Mouse (Mus musculus) limb, embryonic 13.5 days (tissue): ENCODE results near the gene Arl1. TPM values are rescaled to one million over a fixed set of nuclear protein-coding genes. Genes with fewer than 3 reads are reported as not detected.
"Not testable (repeated sequence)": the region's sequence is repeated elsewhere in the genome, so short reads cannot be mapped to it uniquely, and the experiment has no call there.

ENCODE experiments used
- ATAC-seq: fragments of 200-750 bp; cut with Nextera tagmentation; 2 replicates; pipeline ENCODE4 v1.8.0; 2017; ENCODE audit warnings: low read depth, moderate number of reproducible peaks, moderate TSS enrichment; ENCODE audit not compliant: low FRiP score
- H3K27ac ChIP-seq: fragments of 300-500 bp; sonication (generic); 2 replicates; pipeline ENCODE4 v1.5.1; 2015; ENCODE audit warnings: inconsistent platforms, mild to moderate bottlenecking, moderate library complexity
- H3K27me3 ChIP-seq: fragments of 300-500 bp; sonication (generic); 2 replicates; pipeline ENCODE4 v1.6.1; 2015; ENCODE audit warnings: mild to moderate bottlenecking, inconsistent platforms
- H3K36me3 ChIP-seq: fragments of 300-500 bp; sonication (generic); 2 replicates; pipeline ENCODE4 v1.6.1; 2015; ENCODE audit warnings: inconsistent platforms, mild to moderate bottlenecking, moderate library complexity
- H3K4me1 ChIP-seq: fragments of 300-500 bp; sonication (generic); 2 replicates; pipeline ENCODE4 v1.6.1; 2015; ENCODE audit warnings: inconsistent platforms
- H3K4me2 ChIP-seq: fragments of 300-500 bp; sonication (generic); replicated peaks from 2 replicates; pipeline ENCODE4 v1.6.1; 2015; ENCODE audit warnings: inconsistent platforms, mild to moderate bottlenecking, moderate library complexity
- H3K4me3 ChIP-seq: fragments of 300-500 bp; sonication (generic); 2 replicates; pipeline ENCODE4 v1.5.1; 2015; ENCODE audit warnings: moderate library complexity, mild to moderate bottlenecking, inconsistent platforms
- H3K9ac ChIP-seq: fragments of 300-500 bp; sonication (generic); 2 replicates; pipeline ENCODE4 v1.6.1; 2015; ENCODE audit warnings: mild to moderate bottlenecking, inconsistent platforms
- H3K9me3 ChIP-seq: fragments of 300-500 bp; sonication (generic); 2 replicates; pipeline ENCODE4 v1.6.1; 2016; ENCODE audit warnings: inconsistent platforms
- WGBS: fragments of 180-500 bp; shearing (Covaris S2); methylation state at CpG from one replicate; pipeline ENCODE4 v1.1.7; 2015; 5-methylcytosine and 5-hydroxymethylcytosine counted together
- polyA plus RNA-seq: library from polyadenylated mRNA; unstranded; fragments of >200 nt; fragmentation: Nextera tagmentation; extraction: Ambion mirVana; gene quantifications from 2 replicates; pipeline ENCODE4 v1.2.1, GENCODE M21; 2015

Gene Arl1
- polyA plus RNA-seq, 1 experiment from 2014 or later: 227 TPM

DNA sequence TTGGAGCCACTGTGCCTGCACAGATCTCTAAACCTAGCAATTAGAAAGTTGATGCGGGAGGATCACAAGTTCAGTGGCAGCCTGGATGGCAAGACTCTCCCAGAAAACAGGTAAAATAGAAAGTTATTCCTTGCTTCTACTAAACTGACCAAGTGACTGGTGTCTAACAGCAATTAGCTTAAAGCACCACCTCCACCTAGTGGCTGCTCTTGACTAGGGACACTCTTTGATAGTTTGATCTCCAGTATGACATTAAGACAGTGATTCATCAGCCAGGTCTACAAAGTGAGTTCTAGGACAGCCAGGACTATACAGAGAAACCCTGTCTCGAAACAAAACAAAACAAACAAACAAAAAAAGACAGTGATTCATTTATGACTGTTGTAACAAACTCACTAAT, 5.3 kb upstream of the Arl1 start:
- Histone ChIP-seq H3K9ac (no peak overlapping the region), H3K36me3 (no peaks in the 10 kb centered on the region), H3K4me3 (no peak overlapping the region), H3K27ac (no peak overlapping the region), H3K9me3 (no peaks in the 10 kb centered on the region), H3K4me2 (no peak overlapping the region), H3K27me3 (no peaks in the 10 kb centered on the region), H3K4me1 (0 out of 2 replicates have a peak, but pooled peaks cover 2% of the 10 kb centered on the region)
- 49% methylated on average over 2 of the region's 2 CpGs for WGBS
- ATAC-seq: no peak

DNA sequence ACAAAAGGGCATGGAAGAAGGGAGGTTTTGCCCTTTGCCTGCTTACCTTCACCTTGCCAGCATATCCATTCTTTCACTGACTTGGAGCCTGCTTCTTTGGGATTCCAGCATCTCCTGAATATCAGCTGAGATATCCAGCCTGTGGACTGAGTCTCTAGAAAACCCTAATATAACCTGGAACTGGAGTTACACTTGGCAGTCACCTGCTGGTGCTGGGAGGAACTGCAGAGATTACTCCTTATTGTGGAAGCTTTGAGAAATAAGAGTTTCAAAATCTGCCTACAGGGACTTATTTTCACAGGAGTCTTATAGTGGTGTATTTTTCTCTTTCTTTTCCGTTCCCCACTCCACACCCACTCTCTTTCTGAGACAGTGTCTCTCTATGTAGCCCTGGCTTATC, 3.5 kb upstream of the Arl1 start:
- Histone ChIP-seq H3K27ac (no peak overlapping the region), H3K4me1 (peaks cover 4% of the 10 kb centered on the region), H3K36me3 (no peaks in the 10 kb centered on the region), H3K4me3 (no peak overlapping the region), H3K9me3 (no peaks in the 10 kb centered on the region), H3K27me3 (no peaks in the 10 kb centered on the region), H3K4me2 (no peak overlapping the region), H3K9ac (no peak overlapping the region)
- WGBS: 39% methylated on average over 1 of the region's 1 CpGs
- no peak for ATAC-seq

DNA sequence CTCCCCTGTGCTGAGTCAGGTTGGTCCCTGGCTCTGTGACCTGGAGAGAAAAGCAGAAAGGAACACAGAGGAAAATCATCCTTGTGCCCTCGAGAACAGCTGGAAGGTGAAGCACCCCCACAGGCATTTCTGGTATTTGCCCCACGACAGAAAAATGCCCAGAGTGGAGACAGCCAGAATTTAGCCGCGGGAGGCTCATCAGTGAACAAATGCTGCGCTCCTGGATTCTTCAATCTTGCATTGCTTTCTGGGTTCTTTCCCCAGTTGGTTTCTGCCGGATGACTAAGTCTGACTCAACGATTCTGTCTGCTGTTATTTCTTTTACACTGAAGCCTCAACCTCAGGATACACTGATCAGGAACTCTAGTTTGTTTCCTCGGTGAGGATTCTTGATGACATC, 2.5 kb upstream of the Arl1 start:
- Histone ChIP-seq H3K9me3 (no peaks in the 10 kb centered on the region), H3K36me3 (no peaks in the 10 kb centered on the region), H3K9ac (no peak overlapping the region), H3K4me1 (peaks cover 12% of the 10 kb centered on the region), H3K4me2 (no peak overlapping the region), H3K27me3 (no peaks in the 10 kb centered on the region), H3K27ac (no peak overlapping the region), H3K4me3 (no peak overlapping the region)
- 67% methylated on average over 8 of the region's 8 CpGs for WGBS
- no peak for ATAC-seq

DNA sequence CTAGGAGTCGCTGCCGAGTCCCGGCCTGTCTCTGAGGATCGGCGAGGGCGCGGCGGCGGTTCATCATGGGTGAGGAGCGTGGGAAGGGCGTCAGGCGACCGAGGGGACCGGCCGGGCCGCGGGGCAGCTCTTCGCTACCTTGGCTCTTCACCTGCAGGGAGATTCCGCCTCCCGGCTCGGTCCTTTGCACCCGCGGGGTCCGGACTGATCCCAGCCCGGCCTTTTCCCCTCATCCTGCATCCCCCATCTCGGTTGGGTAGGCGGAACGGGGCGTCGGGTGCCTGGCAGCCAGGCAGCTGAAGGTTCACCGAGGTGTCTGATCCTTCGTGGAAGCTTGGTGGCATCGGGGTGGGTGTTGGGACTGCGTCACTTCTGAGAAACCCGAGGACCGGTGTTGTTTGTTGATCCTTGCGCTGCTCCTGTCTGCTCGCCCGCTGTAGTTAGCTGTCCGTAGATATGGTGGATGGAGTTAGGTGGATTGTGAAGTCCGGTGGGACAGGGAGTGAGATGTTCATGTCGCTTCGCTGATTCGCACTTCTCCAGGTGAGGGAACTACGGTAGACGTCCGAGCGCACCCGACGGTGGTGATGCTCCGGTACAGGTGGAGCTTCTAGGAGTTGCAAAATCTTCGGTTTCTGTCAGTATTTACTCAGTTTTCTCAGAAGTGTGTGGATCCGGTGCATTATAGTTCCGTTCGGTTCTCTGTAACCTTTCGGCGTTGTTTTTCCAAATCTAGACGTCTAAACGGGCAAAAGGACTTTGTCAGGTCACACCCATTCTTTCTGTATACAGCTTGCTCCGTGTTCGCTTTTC, 1.0 kb downstream of the Arl1 start:
- Histone ChIP-seq H3K4me3 (peak overlapping the region; percentile 99), H3K27me3 (no peaks in the 10 kb centered on the region), H3K4me1 (peaks cover 12% of the 10 kb centered on the region), H3K9me3 (no peaks in the 10 kb centered on the region), H3K36me3 (peaks cover 14% of the 10 kb centered on the region), H3K4me2 (peak overlapping the region; percentile 89), H3K9ac (peak overlapping the region; percentile 97), H3K27ac (peak overlapping the region; percentile 87)
- ATAC-seq: peak; percentile 42; the same call in 1 of the 2 replicates
- 2% methylated on average over 61 of the region's 61 CpGs for WGBS

DNA sequence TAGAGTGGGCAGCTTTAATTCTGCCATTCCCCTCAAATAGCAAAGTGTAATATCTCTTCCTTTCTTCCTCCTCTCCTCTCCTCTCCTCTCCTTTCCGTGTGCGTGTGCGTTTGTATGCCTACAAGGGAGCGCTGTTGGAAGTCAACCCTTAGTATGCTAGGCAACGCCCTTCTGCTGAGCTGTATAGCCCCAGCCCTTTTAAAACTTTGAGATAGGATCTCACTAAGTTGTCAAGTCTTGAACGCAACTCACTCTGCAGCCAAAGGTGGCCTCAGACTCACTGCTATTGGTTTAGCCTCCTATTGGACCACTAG, 1.6 kb downstream of the Arl1 start:
- H3K27ac ChIP-seq: no peak overlapping the region
- no peaks in the 10 kb centered on the region for H3K9me3 ChIP-seq
- peak overlapping the region; percentile 97 for H3K9ac ChIP-seq
- peaks cover 20% of the 10 kb centered on the region for H3K36me3 ChIP-seq
- no peak for ATAC-seq
- peaks cover 12% of the 10 kb centered on the region for H3K4me1 ChIP-seq
- peak overlapping the region; percentile 89 for H3K4me2 ChIP-seq
- peak overlapping the region; percentile 99 for H3K4me3 ChIP-seq
- no peaks in the 10 kb centered on the region for H3K27me3 ChIP-seq
- WGBS: 9% methylated on average over 6 of the region's 6 CpGs

DNA sequence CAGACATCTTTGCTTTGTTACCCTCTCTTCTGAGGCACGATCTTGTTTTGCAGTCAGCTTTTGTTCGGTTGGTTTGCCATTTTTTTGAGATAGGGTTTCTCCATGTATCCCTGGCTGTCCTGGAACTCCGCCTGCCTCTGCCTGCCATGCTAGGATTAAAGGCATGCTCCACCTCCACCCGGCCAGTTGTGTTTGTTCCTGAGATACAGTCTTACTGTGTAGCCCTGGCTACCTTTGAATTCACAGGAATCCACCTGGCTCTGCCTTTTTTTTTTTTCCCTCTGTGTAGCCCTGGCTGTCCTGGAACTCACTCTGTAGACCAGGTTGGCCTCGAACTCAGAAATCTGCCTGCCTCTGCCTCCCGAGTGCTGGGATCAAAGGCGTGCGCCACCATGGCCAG, 8.4 kb downstream of the Arl1 start:
- H3K36me3 ChIP-seq: peaks cover 69% of the 10 kb centered on the region
- WGBS: 94% methylated on average over 8 of the region's 8 CpGs
- not testable (repeated sequence) for H3K4me3 ChIP-seq, ATAC-seq, H3K4me2 ChIP-seq, H3K4me1 ChIP-seq, H3K27me3 ChIP-seq, H3K9me3 ChIP-seq, H3K9ac ChIP-seq, H3K27ac ChIP-seq

DNA sequence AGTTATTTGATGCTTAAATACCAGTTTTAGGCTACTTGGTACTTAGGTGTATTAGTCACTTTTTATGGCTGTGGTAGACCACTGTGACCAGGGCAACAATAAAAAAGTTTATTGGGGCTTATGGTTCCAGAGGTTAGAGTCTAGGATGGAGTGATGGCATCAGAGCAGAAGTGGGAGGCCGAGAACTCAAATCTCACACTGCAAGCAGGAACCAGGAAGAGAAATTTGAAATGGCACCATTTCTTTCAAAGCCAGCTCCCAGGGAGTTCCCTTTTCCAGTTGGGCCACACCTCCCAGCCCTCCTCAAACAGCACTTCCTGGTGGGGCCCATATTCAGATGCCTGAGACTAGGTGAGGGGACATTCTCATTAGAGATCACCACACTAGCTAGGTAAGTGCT, 9.2 kb downstream of the Arl1 start:
- no peak for ATAC-seq
- Histone ChIP-seq H3K9me3 (no peaks in the 10 kb centered on the region), H3K36me3 (peaks cover 76% of the 10 kb centered on the region), H3K27me3 (no peaks in the 10 kb centered on the region), H3K4me3 (no peak overlapping the region), H3K4me2 (no peak overlapping the region), H3K4me1 (no peaks in the 10 kb centered on the region), H3K27ac (no peak overlapping the region), H3K9ac (no peak overlapping the region)
- WGBS: 63% methylated on average over 1 of the region's 1 CpGs

DNA sequence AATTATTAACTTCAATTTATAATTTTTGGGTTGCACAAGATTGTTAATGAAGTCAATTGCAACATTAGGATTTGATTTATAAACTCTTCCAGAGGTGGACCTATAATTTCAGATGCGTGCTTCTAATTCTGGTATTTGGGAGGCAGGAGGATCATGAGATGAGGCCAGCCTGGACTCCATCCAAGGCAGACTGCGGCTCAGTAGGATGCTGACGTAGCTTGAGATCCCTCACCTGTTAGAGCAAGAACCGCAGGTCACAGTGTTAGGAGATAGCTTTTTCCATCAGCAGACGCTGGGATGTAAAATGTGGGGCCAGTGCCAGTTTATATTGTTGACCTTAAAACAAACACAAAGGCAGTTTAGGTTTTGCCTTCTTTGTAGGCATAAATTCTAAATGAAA, 10.1 kb downstream of the Arl1 start:
- H3K4me3 ChIP-seq: no peak overlapping the region
- H3K9ac ChIP-seq: no peak overlapping the region
- no peaks in the 10 kb centered on the region for H3K4me1 ChIP-seq
- WGBS: 94% methylated on average over 5 of the region's 5 CpGs
- H3K27ac ChIP-seq: no peak overlapping the region
- ATAC-seq: no peak
- no peaks in the 10 kb centered on the region for H3K9me3 ChIP-seq
- H3K4me2 ChIP-seq: no peak overlapping the region
- H3K36me3 ChIP-seq: peaks cover 79% of the 10 kb centered on the region
- H3K27me3 ChIP-seq: no peaks in the 10 kb centered on the region

DNA sequence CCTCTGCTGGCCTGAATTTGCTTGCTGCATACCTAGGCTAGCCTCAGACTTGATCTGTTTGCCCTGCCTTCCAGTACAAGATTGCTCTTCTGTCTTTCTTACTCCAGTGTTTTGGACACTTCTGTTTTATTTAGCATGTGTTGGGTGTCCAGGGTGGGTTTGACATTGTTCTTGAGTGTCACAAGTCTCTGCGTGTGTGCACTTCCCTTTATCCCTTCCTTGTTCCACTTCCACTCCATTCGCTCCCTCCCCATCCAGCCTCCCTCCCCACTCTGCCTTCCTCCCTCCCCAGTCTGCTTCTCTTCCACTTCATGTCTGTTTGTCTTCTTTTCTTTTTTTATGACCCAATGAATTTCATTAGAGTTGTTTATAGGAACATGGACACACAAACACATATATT, 10.8 kb downstream of the Arl1 start:
- ATAC-seq: no peak
- H3K4me1 ChIP-seq: no peaks in the 10 kb centered on the region
- WGBS: 65% methylated on average over 2 of the region's 2 CpGs

DNA sequence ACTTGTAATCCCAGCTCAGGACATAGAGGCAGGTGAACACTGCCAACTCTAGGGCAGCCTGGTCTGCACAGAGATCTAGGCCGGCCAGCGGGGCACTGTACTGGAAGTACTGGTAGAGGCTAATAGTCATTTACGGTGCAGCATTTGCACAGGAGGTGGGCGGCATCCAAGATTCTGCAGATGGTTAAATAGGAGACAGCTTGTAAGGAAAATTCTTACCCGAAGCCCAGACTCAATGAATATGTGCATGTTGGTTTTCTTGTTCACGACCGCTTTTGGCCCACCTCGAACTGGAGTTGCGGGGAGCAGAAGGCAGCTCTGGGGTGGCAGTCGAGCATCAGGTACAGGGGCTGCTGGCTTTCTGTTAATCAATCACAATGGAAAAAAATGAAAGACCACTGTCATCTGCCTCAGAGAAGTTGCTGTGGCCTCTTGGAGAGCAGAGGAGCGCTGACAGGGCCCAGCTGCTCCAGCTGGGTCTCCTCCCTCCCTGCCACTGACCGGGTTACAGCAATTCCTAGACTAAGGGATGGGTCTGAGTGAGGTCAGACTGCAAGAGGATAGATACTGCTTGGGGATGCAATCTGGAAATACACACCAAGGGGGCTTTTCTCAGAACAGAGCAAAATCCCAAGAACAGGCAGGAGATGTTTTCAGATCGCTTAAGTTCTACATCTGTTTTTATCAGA, 31.0 kb downstream of the Arl1 start:
- Histone ChIP-seq H3K4me1 (no peaks in the 10 kb centered on the region), H3K9me3 (no peaks in the 10 kb centered on the region), H3K4me2 (no peak overlapping the region), H3K4me3 (no peak overlapping the region), H3K36me3 (peaks cover 90% of the 10 kb centered on the region), H3K27ac (no peak overlapping the region), H3K9ac (no peak overlapping the region), H3K27me3 (no peaks in the 10 kb centered on the region)
- ATAC-seq: no peak
- 94% methylated on average over 13 of the region's 13 CpGs for WGBS

More for the DNA sequence above, 10.8 kb downstream of the Arl1 start:
- Histone ChIP-seq H3K27ac (no peak overlapping the region), H3K4me2 (no peak overlapping the region), H3K9ac (no peak overlapping the region), H3K27me3 (no peaks in the 10 kb centered on the region), H3K9me3 (no peaks in the 10 kb centered on the region), H3K36me3 (peaks cover 76% of the 10 kb centered on the region), H3K4me3 (no peak overlapping the region)

DNA sequence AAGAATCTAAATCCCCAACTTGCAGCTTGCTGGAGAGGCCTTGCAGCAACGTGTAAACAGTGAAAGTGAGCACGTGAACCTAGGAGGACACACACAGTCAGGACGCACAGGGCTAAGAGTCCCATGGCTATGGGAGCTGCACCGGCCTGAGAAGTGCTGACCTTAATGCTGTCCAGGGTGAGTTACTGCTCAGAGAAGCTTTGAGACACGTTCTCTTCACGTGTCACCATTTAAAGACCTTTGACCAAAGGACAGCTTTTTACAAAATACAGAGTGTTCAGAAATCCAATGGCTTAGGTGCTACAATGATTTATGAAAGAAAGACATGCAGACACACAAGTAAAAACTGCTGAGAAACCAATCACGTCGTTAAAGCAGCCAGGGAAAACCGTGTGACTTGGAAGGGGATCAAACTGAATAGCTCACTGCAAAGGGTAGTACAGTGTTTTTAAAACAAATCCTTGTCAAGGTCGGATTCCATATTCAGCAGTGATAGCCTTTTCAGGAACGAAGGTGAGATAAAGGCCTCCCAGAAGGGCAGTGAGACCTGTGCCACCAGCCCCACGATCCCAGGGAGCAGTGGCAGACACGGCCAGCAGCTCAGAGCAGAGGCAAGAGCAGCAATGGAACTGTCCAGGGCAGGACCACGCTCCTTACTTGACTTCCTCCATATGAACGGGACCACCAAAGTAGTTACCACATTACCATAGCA, 34.9 kb downstream of the Arl1 start:
- H3K27me3 ChIP-seq: no peaks in the 10 kb centered on the region
- H3K9me3 ChIP-seq: no peaks in the 10 kb centered on the region
- H3K4me2 ChIP-seq: no peak overlapping the region
- WGBS: 86% methylated on average over 15 of the region's 15 CpGs
- ATAC-seq: no peak
- no peak overlapping the region for H3K9ac ChIP-seq
- no peak overlapping the region for H3K27ac ChIP-seq
- H3K4me3 ChIP-seq: no peak overlapping the region
- H3K36me3 ChIP-seq: peaks cover 91% of the 10 kb centered on the region
- H3K4me1 ChIP-seq: no peaks in the 10 kb centered on the region

DNA sequence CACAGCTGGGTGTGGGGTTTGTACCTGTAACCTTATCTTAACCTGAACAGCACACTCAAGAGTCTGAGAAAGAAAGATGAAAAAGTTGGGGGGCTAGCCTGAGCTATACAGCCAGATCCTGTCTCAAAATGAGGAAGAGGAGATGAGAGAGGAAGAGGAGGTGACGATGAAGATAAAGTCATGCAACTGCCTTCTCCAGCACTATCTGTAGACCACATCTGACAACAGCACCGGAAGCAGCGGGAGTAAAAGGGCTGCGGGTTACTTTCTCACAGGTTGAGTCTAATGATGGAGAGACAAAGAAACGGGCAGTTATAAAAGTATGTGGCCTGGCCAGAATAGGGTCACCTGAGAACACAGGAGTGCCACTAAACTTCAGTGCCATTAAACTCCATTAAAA, 38.3 kb downstream of the Arl1 start:
- no peaks in the 10 kb centered on the region for H3K27me3 ChIP-seq
- 93% methylated on average over 5 of the region's 5 CpGs for WGBS
- no peak overlapping the region for H3K4me2 ChIP-seq
- H3K4me1 ChIP-seq: no peaks in the 10 kb centered on the region
- peaks cover 85% of the 10 kb centered on the region for H3K36me3 ChIP-seq
- H3K9ac ChIP-seq: no peak overlapping the region
- ATAC-seq: no peak
- no peaks in the 10 kb centered on the region for H3K9me3 ChIP-seq
- H3K4me3 ChIP-seq: no peak overlapping the region
- no peak overlapping the region for H3K27ac ChIP-seq
